Mouse (Mus musculus) bone marrow macrophage, adult 2 months (primary cell): Measurements from ENCODE around the gene 9530053A07Rik. TPM values are rescaled to one million over a fixed set of nuclear protein-coding genes. Genes with fewer than 3 reads are reported as not detected.
"Not testable (repeated sequence)": the region's sequence is repeated elsewhere in the genome, so short reads cannot be mapped to it uniquely, and the experiment has no call there.

ENCODE experiments used
- H3K27ac ChIP-seq: 2 replicates; pipeline ENCODE4 v1.5.1; 2012; ENCODE audit warnings: low read depth, low read length; ENCODE audit not compliant: insufficient read depth
- H3K4me1 ChIP-seq: 2 replicates; pipeline ENCODE4 v1.6.1; 2012; ENCODE audit warnings: low read length; ENCODE audit not compliant: control insufficient read depth, insufficient read depth
- H3K4me3 ChIP-seq: 2 replicates; pipeline ENCODE4 v1.5.1; 2012; ENCODE audit warnings: mild to moderate bottlenecking, low read length, moderate library complexity; ENCODE audit not compliant: insufficient read depth
- CTCF ChIP-seq: IDR thresholded peaks from 2 replicates; pipeline ENCODE4 v1.5.1; 2012; ENCODE audit warnings: low read depth, mild to moderate bottlenecking, low read length, moderate library complexity
- POLR2A ChIP-seq: IDR thresholded peaks from 2 replicates; pipeline ENCODE4 v1.6.1; 2012; ENCODE audit warnings: mild to moderate bottlenecking, low read depth, low read length, borderline replicate concordance
- polyA plus RNA-seq: library from polyadenylated mRNA; stranded (reverse); fragments of >200 nt; gene quantifications from 2 replicates; pipeline ENCODE4 v1.2.4, GENCODE M21; 2012; ENCODE audit not compliant: missing spikeins, insufficient read depth, insufficient read length

The 9530053A07Rik gene
- polyA plus RNA-seq, 1 experiment = not detected

DNA sequence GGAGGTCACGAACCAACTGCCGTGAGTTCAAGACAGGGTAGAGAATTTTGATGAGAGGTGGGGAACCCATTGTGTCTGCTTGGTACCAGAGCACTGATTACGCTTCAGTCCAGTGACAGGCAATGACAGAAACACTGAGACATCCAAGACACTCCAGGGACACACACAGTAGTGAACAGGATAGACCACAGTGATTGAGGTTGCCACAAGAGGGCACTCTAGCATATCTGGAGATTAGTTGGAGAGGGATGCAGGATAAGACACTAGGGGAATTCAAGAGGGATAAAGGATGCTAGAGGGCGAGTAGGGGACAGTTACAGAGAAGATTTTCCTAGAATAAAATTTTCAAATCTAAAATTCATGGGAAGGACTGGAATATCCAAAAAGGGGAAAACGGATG lies 8.3 kb downstream of the 9530053A07Rik start:
- Histone ChIP-seq H3K27ac (no peak overlapping the region), H3K4me1 (no peaks in the 10 kb centered on the region), H3K4me3 (no peak overlapping the region)
- TF ChIP-seq POLR2A (no peak), CTCF (no peak)

DNA sequence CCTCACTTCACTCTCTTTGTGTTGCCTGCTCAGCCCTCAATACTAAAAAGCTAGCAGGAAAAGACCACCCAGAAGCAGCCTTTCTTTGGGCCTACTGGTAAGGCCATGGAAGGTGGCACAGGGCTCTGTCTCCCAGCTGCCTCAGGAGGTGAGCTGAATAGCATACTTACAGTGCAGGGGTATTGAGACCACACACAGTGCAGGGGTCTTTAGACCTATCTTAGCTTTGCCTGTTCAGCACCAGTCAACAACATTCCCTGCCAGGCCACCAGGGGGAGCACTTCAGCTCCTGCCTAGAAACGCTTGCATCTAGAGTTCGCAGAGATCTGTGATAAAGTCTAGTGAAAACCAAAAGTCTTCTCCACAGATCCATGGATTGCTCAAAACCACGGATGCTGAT lies 19.0 kb downstream of the 9530053A07Rik start:
- peaks cover 3% of the 10 kb centered on the region; the same call in 1 of the 2 replicates for H3K4me1 ChIP-seq
- TF ChIP-seq CTCF (peak; percentile 78), POLR2A (no peak)
- H3K27ac ChIP-seq = no peak overlapping the region
- no peak overlapping the region for H3K4me3 ChIP-seq

DNA sequence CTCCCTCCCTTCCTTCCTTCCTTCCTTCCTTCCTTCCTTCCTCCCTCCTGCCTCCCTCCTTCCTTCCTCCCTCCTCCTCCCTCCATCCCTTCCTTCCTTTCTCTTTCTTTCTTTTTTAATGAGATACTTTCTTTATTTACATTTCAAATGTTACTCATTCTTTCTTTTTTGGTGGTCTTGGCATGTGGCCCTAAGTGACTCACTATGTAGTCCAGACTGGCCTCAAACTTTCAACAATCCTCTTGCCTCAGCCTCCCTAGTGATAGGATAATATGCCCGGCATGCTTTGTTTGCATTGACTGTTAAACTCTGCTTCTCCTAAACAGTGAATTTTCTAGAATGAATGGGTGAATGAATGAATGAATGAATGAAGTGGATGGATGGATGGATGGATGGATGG lies 20.6 kb downstream of the 9530053A07Rik start:
- Histone ChIP-seq H3K4me1 (peaks cover 3% of the 10 kb centered on the region; the same call in 1 of the 2 replicates), H3K27ac (no peak overlapping the region), H3K4me3 (no peak overlapping the region)
- TF ChIP-seq CTCF (no peak), POLR2A (no peak)

DNA sequence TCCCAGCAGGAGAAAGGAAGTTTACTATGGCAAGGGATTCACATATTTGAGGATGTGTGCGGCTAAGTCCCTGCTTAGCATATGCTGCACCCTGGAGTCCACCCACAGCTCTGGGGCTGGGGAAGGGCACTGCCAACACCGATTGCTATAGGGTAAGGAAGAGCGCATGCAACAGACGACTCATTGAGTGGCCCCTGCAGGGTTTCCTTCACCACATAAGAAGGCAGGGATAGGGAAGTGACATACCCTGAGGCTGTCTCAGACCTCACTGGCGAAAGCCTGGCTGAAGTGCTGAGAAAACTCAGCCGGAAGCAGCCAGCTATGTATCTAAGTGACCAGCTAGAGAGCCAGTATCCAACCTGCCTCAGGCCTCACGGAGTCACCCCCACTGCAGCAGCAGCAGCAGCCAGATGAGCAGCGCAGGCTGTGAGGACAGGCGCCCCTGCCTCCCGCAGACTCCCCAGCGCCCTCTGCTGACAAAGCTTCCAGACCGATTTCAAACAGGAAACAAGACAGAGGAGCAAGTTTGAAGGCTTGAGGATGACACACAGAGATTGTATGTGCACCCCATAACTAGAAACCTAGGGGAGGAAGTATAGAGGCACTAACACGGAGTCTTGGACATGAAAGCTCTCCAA lies 22.4 kb downstream of the 9530053A07Rik start:
- peak overlapping the region; percentile 16 for H3K4me3 ChIP-seq
- TF ChIP-seq CTCF (peak; percentile 51), POLR2A (no peak)
- no peak overlapping the region for H3K27ac ChIP-seq
- peaks cover 3% of the 10 kb centered on the region; the same call in 1 of the 2 replicates for H3K4me1 ChIP-seq

DNA sequence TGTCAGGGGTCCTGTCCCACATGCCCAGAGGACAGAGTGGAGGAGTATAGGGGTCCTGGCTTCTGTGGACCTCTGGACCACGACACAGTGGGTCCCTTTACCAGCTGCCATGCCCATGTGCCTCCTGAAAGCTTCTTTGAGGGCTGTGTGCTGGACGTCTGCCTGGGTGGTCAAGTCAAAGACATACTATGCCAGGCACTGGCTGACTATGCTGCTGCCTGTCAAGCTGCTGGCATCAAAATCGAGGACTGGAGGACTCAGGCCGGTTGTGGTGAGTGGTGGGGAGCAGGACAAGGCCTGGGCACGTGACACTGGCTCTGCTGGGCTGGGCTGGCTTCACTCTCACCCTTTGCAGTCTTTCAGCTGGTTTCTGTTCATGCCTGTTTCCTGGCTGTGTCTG lies 24.3 kb downstream of the 9530053A07Rik start:
- not testable (repeated sequence) for H3K4me3 ChIP-seq, H3K27ac ChIP-seq, H3K4me1 ChIP-seq

DNA sequence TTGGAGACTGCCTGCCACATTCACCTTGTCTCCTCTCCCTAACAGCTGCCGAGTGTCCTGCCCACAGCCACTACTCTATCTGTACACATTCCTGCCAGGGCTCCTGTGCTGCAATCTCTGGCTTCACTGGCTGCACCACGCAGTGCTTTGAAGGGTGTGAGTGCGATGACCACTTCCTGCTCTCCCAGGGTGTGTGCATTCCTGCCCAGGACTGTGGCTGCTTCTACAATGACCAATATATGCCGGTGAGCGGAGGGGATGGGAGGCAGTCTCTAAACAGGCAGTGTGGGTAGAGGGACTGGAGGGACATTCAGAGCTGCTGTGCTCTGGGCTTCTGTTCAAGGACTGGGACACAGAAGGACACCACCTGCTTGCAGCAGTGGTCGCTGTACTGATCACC lies 30.0 kb downstream of the 9530053A07Rik start:
- H3K4me1 ChIP-seq = peaks cover 2% of the 10 kb centered on the region; the same call in 1 of the 2 replicates
- no peak overlapping the region for H3K27ac ChIP-seq
- H3K4me3 ChIP-seq = no peak overlapping the region
- TF ChIP-seq CTCF (no peak), POLR2A (no peak)

DNA sequence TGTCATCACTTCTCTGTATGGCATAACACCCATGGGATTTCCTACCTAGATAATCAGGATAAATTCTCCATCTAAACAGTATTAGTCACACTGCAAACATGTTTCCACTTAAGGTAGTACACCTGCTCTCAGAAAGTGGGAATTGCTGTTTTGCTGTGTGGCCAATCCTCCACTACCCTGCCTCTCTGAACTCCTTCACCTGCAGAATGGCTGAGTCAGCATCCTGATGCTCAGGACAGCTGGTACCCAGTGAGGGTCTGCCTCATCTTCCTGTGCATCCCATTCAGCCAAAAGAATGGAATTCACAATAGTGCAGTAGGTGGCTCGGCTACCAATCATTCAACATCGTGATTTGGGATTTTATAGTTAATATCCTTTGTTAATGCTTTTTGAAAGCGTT lies 30.6 kb downstream of the 9530053A07Rik start:
- no peak overlapping the region for H3K27ac ChIP-seq
- H3K4me1 ChIP-seq = peaks cover 2% of the 10 kb centered on the region; the same call in 1 of the 2 replicates
- H3K4me3 ChIP-seq = no peak overlapping the region
- TF ChIP-seq CTCF = no peak
- TF ChIP-seq POLR2A = no peak

DNA sequence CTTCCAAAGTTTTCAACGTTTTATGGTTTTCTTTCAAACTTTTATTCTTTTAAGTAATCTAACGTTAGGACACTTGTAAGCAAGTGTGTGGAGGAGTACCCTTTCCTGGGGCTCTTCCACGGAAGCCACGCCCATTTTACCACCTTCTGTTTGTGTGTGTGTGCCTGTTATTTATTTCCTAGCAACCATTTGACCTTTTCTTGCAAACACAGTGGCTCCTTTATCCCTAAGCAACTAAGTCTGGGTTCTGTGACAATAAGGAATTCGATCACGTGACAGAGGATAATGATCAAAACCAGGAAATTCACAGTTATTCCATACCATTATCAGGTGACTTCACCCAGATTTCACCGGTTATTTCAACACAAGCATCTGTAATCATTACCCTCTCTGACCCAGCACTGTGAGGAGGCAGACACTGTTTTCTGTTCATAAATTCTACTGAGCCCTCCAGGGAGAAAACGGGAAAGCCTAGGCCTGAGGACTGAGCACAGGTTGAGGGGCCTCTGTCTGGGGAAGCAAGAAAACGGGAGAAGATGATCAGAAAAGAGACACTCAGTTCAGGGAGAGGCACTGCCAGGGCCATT lies 32.0 kb downstream of the 9530053A07Rik start:
- H3K27ac ChIP-seq = no peak overlapping the region
- no peak for TF ChIP-seq CTCF
- no peak for TF ChIP-seq POLR2A
- H3K4me1 ChIP-seq = peaks cover 2% of the 10 kb centered on the region; the same call in 1 of the 2 replicates
- H3K4me3 ChIP-seq = no peak overlapping the region

DNA sequence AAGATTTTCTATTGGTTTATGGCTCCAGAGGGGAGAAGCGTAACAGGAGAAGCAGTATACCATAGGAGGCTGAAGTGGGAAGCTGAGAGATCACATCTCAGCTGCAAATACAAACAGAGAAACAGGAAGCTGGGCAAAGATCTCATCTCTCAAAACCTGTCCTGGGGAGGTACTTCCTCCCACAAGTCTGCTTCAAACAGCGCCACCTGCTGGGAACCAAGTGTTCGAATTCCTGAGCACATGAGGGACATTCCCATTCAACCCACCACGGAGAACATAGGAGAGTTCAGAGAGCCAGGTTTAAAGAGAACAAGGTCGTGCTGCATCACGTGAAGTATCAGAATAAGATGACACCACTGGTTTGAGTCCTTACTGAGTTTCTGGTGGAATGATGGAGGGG lies 36.1 kb downstream of the 9530053A07Rik start:
- peaks cover 8% of the 10 kb centered on the region for H3K4me1 ChIP-seq
- no peak overlapping the region for H3K4me3 ChIP-seq
- H3K27ac ChIP-seq = no peak overlapping the region
- no peak for TF ChIP-seq CTCF
- TF ChIP-seq POLR2A = no peak

DNA sequence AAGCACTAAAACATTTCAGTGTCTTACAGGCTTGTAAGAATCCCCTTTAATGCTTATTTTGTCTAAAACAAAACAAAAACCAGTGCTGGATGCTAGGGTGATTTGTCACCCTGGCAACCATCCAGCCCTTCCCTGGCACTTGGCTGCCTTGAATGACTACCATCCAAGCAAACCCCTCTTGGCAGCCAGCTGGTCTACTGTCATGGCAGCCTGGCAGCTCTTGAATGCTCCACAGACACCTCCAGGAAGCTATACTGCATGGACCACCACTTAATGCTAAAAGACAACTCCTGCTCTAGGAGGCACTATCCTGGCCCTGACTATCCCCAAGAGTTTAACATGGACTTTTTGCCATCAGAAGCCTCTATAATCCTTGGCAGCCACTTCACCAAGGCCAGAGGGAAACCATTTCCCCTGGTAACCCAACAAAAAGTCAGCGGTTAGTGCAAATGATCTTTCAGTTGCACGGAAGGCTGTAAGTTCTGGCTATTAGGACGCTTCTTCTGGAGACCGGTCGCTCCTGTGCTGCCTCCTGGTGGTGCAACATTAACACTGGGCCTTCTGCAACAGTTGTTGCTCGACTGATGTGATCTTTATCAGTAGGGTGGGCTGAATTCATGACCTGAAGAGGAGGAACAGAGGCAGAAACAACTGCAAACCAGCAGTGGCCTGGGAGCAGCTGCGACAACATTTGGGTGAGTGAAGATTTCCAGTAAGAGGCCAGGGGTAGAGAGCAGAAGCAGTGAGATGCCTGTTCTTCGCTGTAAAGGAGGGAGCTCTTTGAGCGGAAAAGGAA lies 39.3 kb downstream of the 9530053A07Rik start:
- TF ChIP-seq POLR2A = no peak
- TF ChIP-seq CTCF = peak; percentile 92
- Histone ChIP-seq H3K27ac (peak overlapping the region; percentile 74), H3K4me1 (peaks cover 17% of the 10 kb centered on the region), H3K4me3 (peak overlapping the region; percentile 87)
